Mouse (Mus musculus): Measurements from ENCODE around the gene Meltf. TPM values are rescaled to one million over a fixed set of nuclear protein-coding genes. Genes with fewer than 3 reads are reported as not detected.

The Meltf gene
- polyA plus RNA-seq, 1 experiment = not detected

GRCm38 (mm10) chr16:31875391-31875790 is 3.2 kb upstream of the Meltf start:
- peaks cover 2% of the 10 kb centered on the region for H3K4me1 ChIP-seq (ENCODE audit: control insufficient read depth, insufficient read depth, insufficient read length, low read length)
- no peak overlapping the region for H3K4me3 ChIP-seq (ENCODE audit: low read depth, low read length)
- H3K27me3 ChIP-seq (ENCODE audit: control insufficient read depth, insufficient read depth, low read length) = no peaks in the 10 kb centered on the region
- WGBS = 89% methylated on average over 4 of the region's 4 CpGs
- TF ChIP-seq CTCF (IDR thresholded peaks at IDR 0.05; ENCODE audit: extremely low read depth, insufficient read length, insufficient replicate concordance, low read depth, low read length) = no peak
- no peak for TF ChIP-seq POLR2A (IDR thresholded peaks at IDR 0.05; ENCODE audit: low read depth, low read length)
- peaks cover 8% of the 10 kb centered on the region for H3K36me3 ChIP-seq (ENCODE audit: control insufficient read depth, insufficient read depth, low read length)
- H3K27ac ChIP-seq (ENCODE audit: insufficient read depth, low read depth, low read length) = no peak overlapping the region

- peaks cover 2% of the 10 kb centered on the region for H3K4me1 ChIP-seq (ENCODE audit: control insufficient read depth, insufficient read depth, insufficient read length, low read length)
- H3K27me3 ChIP-seq (ENCODE audit: control insufficient read depth, insufficient read depth, low read length) = no peaks in the 10 kb centered on the region
- peaks cover 7% of the 10 kb centered on the region for H3K36me3 ChIP-seq (ENCODE audit: control insufficient read depth, insufficient read depth, low read length)
- no peak overlapping the region for H3K4me3 ChIP-seq (ENCODE audit: low read depth, low read length)
- 83% methylated on average over 10 of the region's 10 CpGs for WGBS
- TF ChIP-seq CTCF (IDR thresholded peaks at IDR 0.05; ENCODE audit: extremely low read depth, insufficient read length, insufficient replicate concordance, low read depth, low read length) (no peak), POLR2A (IDR thresholded peaks at IDR 0.05; ENCODE audit: low read depth, low read length) (no peak)
- no peak overlapping the region for H3K27ac ChIP-seq (ENCODE audit: insufficient read depth, low read depth, low read length)
Observed at GRCm38 (mm10) chr16:31876386-31876785, 2.2 kb upstream of the Meltf start.

GRCm38 (mm10) chr16:31878052-31878451 is 558 bp upstream of the Meltf start:
- TF ChIP-seq CTCF (IDR thresholded peaks at IDR 0.05; ENCODE audit: extremely low read depth, insufficient read length, insufficient replicate concordance, low read depth, low read length) (no peak), POLR2A (IDR thresholded peaks at IDR 0.05; ENCODE audit: low read depth, low read length) (no peak)
- Histone ChIP-seq H3K4me1 (ENCODE audit: control insufficient read depth, insufficient read depth, insufficient read length, low read length) (peaks cover 2% of the 10 kb centered on the region), H3K4me3 (ENCODE audit: low read depth, low read length) (no peak overlapping the region), H3K36me3 (ENCODE audit: control insufficient read depth, insufficient read depth, low read length) (peaks cover 1% of the 10 kb centered on the region; the same call in 1 of the 2 replicates), H3K27me3 (ENCODE audit: control insufficient read depth, insufficient read depth, low read length) (no peaks in the 10 kb centered on the region), H3K27ac (ENCODE audit: insufficient read depth, low read depth, low read length) (no peak overlapping the region)
- 40% methylated on average over 6 of the region's 6 CpGs for WGBS

GRCm38 (mm10) chr16:31880146-31880840 is 1.7 kb downstream of the Meltf start:
- no peak overlapping the region for H3K27ac ChIP-seq (ENCODE audit: insufficient read depth, low read depth, low read length)
- no peaks in the 10 kb centered on the region for H3K27me3 ChIP-seq (ENCODE audit: control insufficient read depth, insufficient read depth, low read length)
- H3K4me3 ChIP-seq (ENCODE audit: low read depth, low read length) = no peak overlapping the region
- TF ChIP-seq CTCF (IDR thresholded peaks at IDR 0.05; ENCODE audit: extremely low read depth, insufficient read length, insufficient replicate concordance, low read depth, low read length) (no peak), POLR2A (IDR thresholded peaks at IDR 0.05; ENCODE audit: low read depth, low read length) (no peak)
- H3K4me1 ChIP-seq (ENCODE audit: control insufficient read depth, insufficient read depth, insufficient read length, low read length) = peaks cover 6% of the 10 kb centered on the region
- 81% methylated on average over 8 of the region's 8 CpGs for WGBS
- no peaks in the 10 kb centered on the region for H3K36me3 ChIP-seq (ENCODE audit: control insufficient read depth, insufficient read depth, low read length)

- H3K27me3 ChIP-seq (ENCODE audit: control insufficient read depth, insufficient read depth, low read length) = no peaks in the 10 kb centered on the region
- no peak for TF ChIP-seq POLR2A (IDR thresholded peaks at IDR 0.05; ENCODE audit: low read depth, low read length)
- no peak for TF ChIP-seq CTCF (IDR thresholded peaks at IDR 0.05; ENCODE audit: extremely low read depth, insufficient read length, insufficient replicate concordance, low read depth, low read length)
- no peaks in the 10 kb centered on the region for H3K36me3 ChIP-seq (ENCODE audit: control insufficient read depth, insufficient read depth, low read length)
- H3K4me1 ChIP-seq (ENCODE audit: control insufficient read depth, insufficient read depth, insufficient read length, low read length) = peaks cover 6% of the 10 kb centered on the region
- 87% methylated on average over 9 of the region's 9 CpGs for WGBS
- H3K27ac ChIP-seq (ENCODE audit: insufficient read depth, low read depth, low read length) = no peak overlapping the region
- no peak overlapping the region for H3K4me3 ChIP-seq (ENCODE audit: low read depth, low read length)
Observed at GRCm38 (mm10) chr16:31882381-31882908, 3.8 kb downstream of the Meltf start.

GRCm38 (mm10) chr16:31883302-31883701 is 4.7 kb downstream of the Meltf start:
- Histone ChIP-seq H3K4me3 (ENCODE audit: low read depth, low read length) (no peak overlapping the region), H3K4me1 (ENCODE audit: control insufficient read depth, insufficient read depth, insufficient read length, low read length) (peaks cover 6% of the 10 kb centered on the region), H3K36me3 (ENCODE audit: control insufficient read depth, insufficient read depth, low read length) (no peaks in the 10 kb centered on the region), H3K27ac (ENCODE audit: insufficient read depth, low read depth, low read length) (no peak overlapping the region), H3K27me3 (ENCODE audit: control insufficient read depth, insufficient read depth, low read length) (no peaks in the 10 kb centered on the region)
- TF ChIP-seq CTCF (IDR thresholded peaks at IDR 0.05; ENCODE audit: extremely low read depth, insufficient read length, insufficient replicate concordance, low read depth, low read length) = no peak
- WGBS = 55% methylated on average over 14 of the region's 14 CpGs

- Histone ChIP-seq H3K27me3 (ENCODE audit: control insufficient read depth, insufficient read depth, low read length) (no peaks in the 10 kb centered on the region), H3K4me1 (ENCODE audit: control insufficient read depth, insufficient read depth, insufficient read length, low read length) (peaks cover 4% of the 10 kb centered on the region; the same call in 1 of the 2 replicates), H3K27ac (ENCODE audit: insufficient read depth, low read depth, low read length) (no peak overlapping the region), H3K4me3 (ENCODE audit: low read depth, low read length) (no peak overlapping the region), H3K36me3 (ENCODE audit: control insufficient read depth, insufficient read depth, low read length) (no peaks in the 10 kb centered on the region)
- no peak for TF ChIP-seq POLR2A (IDR thresholded peaks at IDR 0.05; ENCODE audit: low read depth, low read length)
- TF ChIP-seq CTCF (IDR thresholded peaks at IDR 0.05; ENCODE audit: extremely low read depth, insufficient read length, insufficient replicate concordance, low read depth, low read length) = no peak
- 35% methylated on average over 6 of the region's 6 CpGs for WGBS
Observed at GRCm38 (mm10) chr16:31883902-31884301, 5.3 kb downstream of the Meltf start.
